Mouse (Mus musculus): ENCODE measurements around the gene Tmem203.

Gene Tmem203

DNA sequence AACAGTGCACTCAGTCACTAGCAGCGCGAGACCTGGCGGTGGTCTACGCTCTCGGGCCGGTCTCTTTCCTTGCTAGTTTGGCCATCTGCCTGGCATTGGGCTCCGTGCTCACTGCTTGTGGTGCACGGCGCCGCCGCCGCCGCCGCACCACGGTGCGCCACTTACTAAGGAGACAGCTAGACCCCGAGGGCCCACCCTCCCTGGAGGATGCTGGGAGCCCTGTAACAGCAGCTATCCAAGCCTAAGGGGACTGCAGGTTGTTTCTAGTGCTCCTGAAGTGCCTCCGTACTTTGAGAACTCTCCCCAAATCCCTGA lies 35.5 kb downstream of the Tmem203 start:
- peak in 1 of 2 experiments; percentile 41 for DNase-seq (ENCODE audit: low spot score in 2 of 2)

DNA sequence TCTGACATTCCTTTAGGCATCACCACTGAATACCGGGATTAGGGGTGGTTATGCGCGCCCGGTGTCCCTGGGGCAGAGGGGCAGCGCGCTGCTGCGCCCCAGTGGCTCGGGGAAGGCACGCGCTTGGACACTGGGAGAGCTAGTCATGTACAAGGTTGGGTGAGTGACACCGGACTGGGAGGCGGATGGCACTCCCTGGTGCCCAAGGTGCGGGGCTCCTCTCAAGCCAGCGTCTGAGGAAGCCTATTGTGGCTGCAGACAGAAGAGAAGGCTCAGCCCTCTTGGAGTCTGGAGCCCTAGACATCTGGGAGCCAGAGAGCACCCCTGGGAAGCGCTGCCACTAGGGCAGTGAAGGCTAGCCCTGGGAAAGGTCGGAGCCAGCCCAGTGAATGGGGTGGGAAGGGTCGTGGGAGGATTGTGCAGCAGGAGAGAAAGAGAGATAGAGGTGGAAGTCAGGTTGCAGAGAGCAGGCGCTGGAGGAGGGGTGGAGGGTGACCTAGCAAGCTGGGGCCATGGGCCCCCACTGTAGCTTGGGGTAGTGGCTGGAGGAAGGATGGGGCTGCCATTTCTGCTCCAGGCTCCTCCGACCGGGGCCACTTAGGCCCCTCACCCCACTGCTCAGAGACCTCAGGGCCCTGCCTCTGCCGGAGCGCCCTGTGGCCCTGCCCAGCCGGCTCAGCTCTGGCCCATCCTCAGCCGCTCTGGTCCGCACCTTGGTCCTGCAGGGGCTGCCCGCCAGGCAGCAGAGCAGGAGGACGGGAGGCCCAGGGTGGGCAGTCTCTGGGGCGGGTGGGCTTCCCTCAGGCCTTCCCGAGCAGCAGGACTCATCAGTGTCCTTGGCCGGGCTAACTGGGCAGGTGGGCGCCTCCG lies 36.2 kb downstream of the Tmem203 start:
- no peak for DNase-seq (ENCODE audit: low spot score in 2 of 2)

GRCm38 (mm10) chr2:25292054-25292544 lies 36.9 kb downstream of the Tmem203 start:
- no peak for DNase-seq (ENCODE audit: low spot score in 2 of 2)

DNA sequence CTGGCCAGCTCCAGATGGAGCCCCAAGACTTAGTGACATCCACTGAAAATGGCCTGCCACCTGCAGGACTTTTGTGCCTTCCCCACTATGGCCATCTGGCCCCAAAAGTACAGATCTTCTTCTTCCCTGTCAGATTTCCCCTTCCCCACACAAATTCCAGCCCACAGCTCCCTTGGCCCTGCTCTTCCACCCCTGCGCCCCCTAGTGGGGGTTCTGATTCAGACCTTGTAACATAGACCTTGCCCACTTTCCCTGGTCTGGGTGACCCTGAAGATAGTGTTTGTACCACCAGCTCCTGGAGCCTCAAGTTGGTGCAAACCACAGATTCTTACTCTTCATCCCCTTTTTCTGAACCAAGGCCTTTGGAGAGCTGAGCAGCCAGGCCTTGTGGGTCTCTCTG lies 37.6 kb downstream of the Tmem203 start:
- peak in 1 of 2 experiments; percentile 63 for DNase-seq (ENCODE audit: low spot score in 2 of 2)

DNA sequence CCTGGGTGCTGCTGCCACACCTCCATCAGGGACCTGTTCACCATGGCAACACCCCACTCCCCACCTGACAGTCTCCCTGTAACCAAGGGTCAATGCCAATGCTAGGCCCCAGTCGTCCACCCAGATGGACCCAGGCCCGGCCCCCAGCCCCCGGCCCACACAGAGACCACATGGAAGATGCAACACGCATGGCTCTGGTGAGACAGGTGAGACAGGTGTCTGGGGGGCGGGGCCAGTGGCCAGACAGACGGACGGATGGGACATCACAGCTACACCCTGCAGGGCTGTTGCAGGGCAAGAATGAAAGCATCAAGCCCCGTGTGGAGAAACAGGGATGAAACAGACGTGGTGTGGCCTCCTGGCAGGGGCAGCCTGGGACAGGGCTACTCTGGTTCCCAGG lies 38.5 kb downstream of the Tmem203 start:
- DNase-seq (ENCODE audit: low spot score in 2 of 2) = no peak

DNA sequence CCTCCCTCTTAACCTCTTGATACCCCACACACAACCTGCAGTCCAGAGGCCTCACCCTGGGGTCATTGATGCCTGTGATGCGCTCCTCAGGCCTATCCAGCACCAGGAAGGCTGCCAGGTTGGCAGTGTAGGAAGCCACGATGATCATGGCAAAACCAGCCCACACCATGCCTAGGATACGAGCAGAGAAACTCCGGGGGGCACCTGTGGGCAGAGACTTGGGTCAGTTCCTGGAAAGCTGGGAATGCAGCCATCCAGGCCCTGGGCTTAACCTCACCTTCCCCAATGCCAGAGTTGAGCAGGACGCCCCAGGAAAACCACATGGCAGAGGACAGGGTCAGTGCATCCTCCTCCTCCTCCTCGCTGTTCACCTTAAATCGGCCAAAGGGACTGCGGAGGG lies 41.9 kb downstream of the Tmem203 start:
- no peak for DNase-seq (ENCODE audit: low spot score in 2 of 2)

- no peak for DNase-seq (ENCODE audit: low spot score in 2 of 2)
Observed at GRCm38 (mm10) chr2:25298046-25298445, 42.8 kb downstream of the Tmem203 start.

- no peak for DNase-seq (ENCODE audit: low spot score in 2 of 2)
Observed at GRCm38 (mm10) chr2:25303452-25303851, 48.2 kb downstream of the Tmem203 start.

GRCm38 (mm10) chr2:25303931-25304656 lies 48.9 kb downstream of the Tmem203 start:
- no peak for DNase-seq (ENCODE audit: low spot score in 2 of 2)

DNA sequence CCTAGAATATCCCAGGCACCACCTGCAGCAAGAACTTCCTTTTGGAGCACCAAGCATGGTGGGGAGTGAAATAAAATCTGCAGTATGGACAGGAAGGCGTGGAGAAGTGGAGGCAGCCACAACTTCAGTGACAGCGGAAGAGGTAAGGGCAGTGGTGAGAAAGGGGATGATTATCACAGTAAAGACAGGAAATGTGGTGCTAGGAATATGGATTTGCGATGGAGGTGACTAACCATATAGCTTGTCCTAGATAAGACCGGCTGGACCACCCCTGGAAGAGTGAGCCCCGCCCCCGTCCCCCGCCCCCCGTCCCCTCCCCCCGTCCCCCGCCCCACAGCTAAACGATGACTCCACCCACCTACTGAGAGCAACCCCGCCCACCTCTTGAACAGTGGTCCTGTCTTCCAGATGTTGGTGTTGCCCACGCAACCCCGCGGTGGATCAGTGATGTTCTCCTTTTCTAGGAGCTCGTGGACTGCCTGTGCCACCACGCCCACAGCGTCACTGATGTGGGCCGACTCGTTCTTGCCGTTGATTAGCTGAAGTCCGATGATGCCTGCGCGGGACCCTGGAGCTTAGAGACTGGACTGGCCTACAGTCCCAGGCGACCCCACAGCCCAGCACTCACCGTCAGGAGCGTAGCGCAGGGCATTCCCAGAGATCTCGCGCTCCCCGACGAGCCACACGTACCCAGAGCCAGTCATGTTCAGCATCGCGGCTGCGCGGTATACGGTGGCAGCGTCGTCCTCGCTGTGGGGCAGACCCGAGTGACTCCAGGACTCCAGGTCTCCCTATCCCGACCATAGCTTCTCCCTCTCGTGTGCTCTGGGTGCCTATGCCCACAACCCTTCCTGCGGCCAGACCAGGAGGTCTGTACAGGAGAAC lies 49.7 kb downstream of the Tmem203 start:
- peak in 1 of 2 experiments; percentile 50 for DNase-seq (ENCODE audit: low spot score in 2 of 2)
